In genomic region chr8:54955456-54955800, GRCm38 (mm10) we compare ENCODE assay signal across 15 mouse cellular contexts. TPM values are rescaled to one million over a fixed set of nuclear protein-coding genes. Genes with fewer than 3 reads are reported as not detected.
A peak's percentile ranks its signal among the peaks of the same experiment; 100 is the strongest.
DNase-seq lines count a peak whose midpoint lies in the region; ATAC-seq and TF ChIP-seq lines count a peak whose summit lies in the region.
"Had no signal": no experiment of that assay in that cellular context is flagged by ENCODE, and none has a peak within 500 bp of the region (broad histone marks: within the 10 kb centered on the region; RNA-seq: fewer than 3 reads in every experiment).

No protein-coding gene starts in this region.

- intact Hi-C loops in left cerebral cortex, adult 2 months (cut with DNase I) = loop anchor here (2.0 to 10.0 kb wide), 5 partner anchors 69 to 431 kb away; partner anchors contain the start of genes Asb5, Spcs3 and Wdr17

- peak overlapping the region; percentile 96 for H3K27ac ChIP-seq in left cerebral cortex, adult 2 months
- peak overlapping the region; percentile 82 for H3K27ac ChIP-seq in hindbrain, embryonic 10.5 days
- peak overlapping the region; percentile 95 for H3K27ac ChIP-seq in midbrain, embryonic 12.5 days (replicated peaks)
- peak overlapping the region; percentile 89 for H3K27ac ChIP-seq in olfactory bulb, adult 2 months (ENCODE audit: insufficient read depth, low read depth, low read length)
- H3K27ac ChIP-seq: heart, embryonic 15.5 days; limb, embryonic 15.5 days had no signal

- H3K36me3 ChIP-seq in hindbrain, embryonic 10.5 days = no peaks in the 10 kb centered on the region
- H3K36me3 ChIP-seq in midbrain, embryonic 12.5 days = no peaks in the 10 kb centered on the region
- H3K36me3 ChIP-seq: heart, embryonic 15.5 days; limb, embryonic 15.5 days had no signal

- no peak for TF ChIP-seq CTCF in left cerebral cortex, adult 2 months (IDR thresholded peaks at IDR 0.05)
- no peak for TF ChIP-seq CTCF in olfactory bulb, adult 2 months (IDR thresholded peaks at IDR 0.05; ENCODE audit: insufficient read depth, low read depth, low read length)

- H3K27me3 ChIP-seq in hindbrain, embryonic 10.5 days (ENCODE audit: insufficient read depth, poor library complexity, severe bottlenecking) = no peaks in the 10 kb centered on the region
- H3K27me3 ChIP-seq in midbrain, embryonic 12.5 days = no peaks in the 10 kb centered on the region
- H3K27me3 ChIP-seq: heart, embryonic 15.5 days; limb, embryonic 15.5 days had no signal

- 81% methylated on average over 3 of the region's 3 CpGs for WGBS in hindbrain, embryonic 10.5 days
- WGBS in midbrain, embryonic 12.5 days = 46% methylated on average over 3 of the region's 3 CpGs
- WGBS in olfactory bulb, adult 2 months = 7% methylated on average over 3 of the region's 3 CpGs

- H3K9ac ChIP-seq in midbrain, embryonic 12.5 days (replicated peaks) = peak overlapping the region; percentile 68
- H3K9ac ChIP-seq: heart, embryonic 15.5 days; limb, embryonic 15.5 days had no signal

- TF ChIP-seq POLR2A in olfactory bulb, adult 2 months (IDR thresholded peaks at IDR 0.05; ENCODE audit: insufficient read depth, low read depth, low read length) = no peak

- H3K4me1 ChIP-seq in hindbrain, embryonic 10.5 days (replicated peaks) = peaks cover 5% of the 10 kb centered on the region; the same call in 1 of the 2 replicates
- peaks cover 14% of the 10 kb centered on the region for H3K4me1 ChIP-seq in midbrain, embryonic 12.5 days
- no peaks in the 10 kb centered on the region for H3K4me1 ChIP-seq in olfactory bulb, adult 2 months (ENCODE audit: control insufficient read depth, insufficient read depth, low read length)
- H3K4me1 ChIP-seq: heart, embryonic 15.5 days; limb, embryonic 15.5 days had no signal

- H3K9me3 ChIP-seq in hindbrain, embryonic 10.5 days = no peaks in the 10 kb centered on the region
- H3K9me3 ChIP-seq in midbrain, embryonic 12.5 days = no peaks in the 10 kb centered on the region
- H3K9me3 ChIP-seq: heart, embryonic 15.5 days; limb, embryonic 15.5 days had no signal

- peak overlapping the region; percentile 63 for H3K4me3 ChIP-seq in left cerebral cortex, adult 2 months
- peak overlapping the region; percentile 45 for H3K4me3 ChIP-seq in hindbrain, embryonic 10.5 days
- H3K4me3 ChIP-seq in midbrain, embryonic 12.5 days = peak overlapping the region; percentile 51
- no peak overlapping the region; the same call in 1 of the 2 replicates for H3K4me3 ChIP-seq in olfactory bulb, adult 2 months (ENCODE audit: insufficient read depth, low read depth, low read length)
- H3K4me3 ChIP-seq: heart, embryonic 15.5 days; limb, embryonic 15.5 days had no signal

- DNase-seq in left cerebral cortex, adult 2 months (ENCODE audit: extremely low spot score in 1 of 2, low spot score in 2 of 2) = no peak
- DNase-seq in left cerebral cortex, adult 8-10 months (ENCODE audit: low spot score in 2 of 2) = no peak
- no peak for DNase-seq in hindbrain, embryonic 10.5 days (ENCODE audit: low spot score)
- DNase-seq in thymus, postnatal 25 days = no peak
- DNase-seq in embryo, embryonic 11 days = no peak
- DNase-seq: kidney, postnatal 4 days; lung, adult 18-20 months; lung, postnatal 4 days had no signal

- H3K4me2 ChIP-seq in midbrain, embryonic 12.5 days (replicated peaks) = peak overlapping the region; percentile 50
- H3K4me2 ChIP-seq: limb, embryonic 15.5 days had no signal

- ATAC-seq in midbrain, embryonic 12.5 days (ENCODE audit: low FRiP score, low read depth) = no peak
- ATAC-seq in inflammation-experienced regulatory T-cells, adult 6 months = no peak
- ATAC-seq: intestine, embryonic 16.5 days had no signal

RNA-seq across cellular contexts. Expression of gene Gpm6a, which starts 0.8 kb away (rescaled TPM):
- total RNA-seq in left cerebral cortex, adult 2 months (2021) = 100 to 1,000 TPM; 934 to 993 TPM
- total RNA-seq in left cerebral cortex, adult 8-10 months (2022) = 100 to 1,000 TPM; 788 to 932 (median 883) TPM
- 23.5 and 46.2 TPM in 2 replicates for polyA plus RNA-seq in hindbrain, embryonic 10.5 days (2016; fragmentation: Nextera tagmentation; extraction: Ambion mirVana)
- 210 and 249 TPM in 2 replicates for polyA plus RNA-seq in midbrain, embryonic 12.5 days (2016; fragmentation: Nextera tagmentation; extraction: Ambion mirVana)
- 126 and 572 TPM in 2 replicates for polyA plus RNA-seq in olfactory bulb, adult 2 months (2012; ENCODE audit: insufficient read depth, insufficient read length, low replicate concordance, missing spikeins)
- polyA plus RNA-seq in inflammation-experienced regulatory T-cells, adult 6 months (2017; shearing (Covaris generic)) = under 1 TPM in 1 of 3 experiments, not detected in 2; 0.29 TPM
- total RNA-seq: granulocyte monocyte progenitor cell, adult 5-6 weeks had no signal

Comparison
In these comparisons a context has a peak if more than half of its experiments do, and no peak if none do; other contexts are left out.
1. RNA of gene Gpm6a, which starts 0.8 kb away (polyA plus RNA-seq): 210 to 249 TPM in midbrain, embryonic 12.5 days, 126 to 572 TPM in olfactory bulb, adult 2 months and 23.5 to 46.2 TPM in hindbrain, embryonic 10.5 days; 0.29 TPM in inflammation-experienced regulatory T-cells, adult 6 months; every median in the first group is over 10 times any median in the second.
2. Peak in every context shown above with its lines, with median percentiles within 50 percentile points of each other: H3K27ac ChIP-seq.